Mouse (Mus musculus) hindbrain, embryonic 15.5 days (tissue): ENCODE data around the gene B630019K06Rik. TPM values are rescaled to one million over a fixed set of nuclear protein-coding genes. Genes with fewer than 3 reads are reported as not detected.

Experiments
- ATAC-seq: fragments of 200-750 bp; cut with Nextera tagmentation; 2 replicates; pipeline ENCODE4 v1.8.0; 2017; ENCODE audit warnings: low read depth, moderate number of reproducible peaks, moderate TSS enrichment; ENCODE audit not compliant: low FRiP score
- H3K27ac ChIP-seq: fragments of 300-500 bp; sonication (generic); replicated peaks from 2 replicates; pipeline ENCODE4 v1.5.1; 2015; ENCODE audit warnings: mild to moderate bottlenecking, inconsistent platforms
- H3K27me3 ChIP-seq: fragments of 300-500 bp; sonication (generic); 2 replicates; pipeline ENCODE4 v1.6.1; 2015; ENCODE audit warnings: control low read depth, inconsistent platforms
- H3K36me3 ChIP-seq: fragments of 300-500 bp; sonication (generic); 2 replicates; pipeline ENCODE4 v1.6.1; 2015; ENCODE audit warnings: control low read depth, inconsistent platforms
- H3K4me1 ChIP-seq: fragments of 300-500 bp; sonication (generic); replicated peaks from 2 replicates; pipeline ENCODE4 v1.6.1; 2015; ENCODE audit warnings: control low read depth, inconsistent platforms
- H3K4me2 ChIP-seq: fragments of 300-500 bp; sonication (generic); 2 replicates; pipeline ENCODE4 v1.6.1; 2015; ENCODE audit warnings: moderate library complexity, mild to moderate bottlenecking, inconsistent platforms
- H3K4me3 ChIP-seq: fragments of 300-500 bp; sonication (generic); 2 replicates; pipeline ENCODE4 v1.5.1; 2015; ENCODE audit warnings: mild to moderate bottlenecking, inconsistent platforms
- H3K9ac ChIP-seq: fragments of 300-500 bp; sonication (generic); 2 replicates; pipeline ENCODE4 v1.6.1; 2015; ENCODE audit warnings: inconsistent platforms
- H3K9me3 ChIP-seq: fragments of 300-500 bp; sonication (generic); 2 replicates; pipeline ENCODE4 v1.6.1; 2016; ENCODE audit warnings: control low read depth, inconsistent platforms
- WGBS: fragments of 180-500 bp; shearing (Covaris S2); methylation state at CpG from one replicate; pipeline ENCODE4 v1.1.7; 2015; 5-methylcytosine and 5-hydroxymethylcytosine counted together
- polyA plus RNA-seq: library from polyadenylated mRNA; unstranded; fragments of >200 nt; fragmentation: Nextera tagmentation; extraction: Ambion mirVana; gene quantifications from 2 replicates; pipeline ENCODE4 v1.2.1, GENCODE M21; 2015

B630019K06Rik gene
- polyA plus RNA-seq, 1 experiment from 2014 or later: 28.8 TPM

GRCm38 (mm10) chrX:8921813-8922607 lies 29.8 kb downstream of the B630019K06Rik start:
- no peak overlapping the region for H3K4me3 ChIP-seq
- no peaks in the 10 kb centered on the region for H3K9me3 ChIP-seq
- 54% methylated on average over 9 of the region's 9 CpGs for WGBS
- H3K27me3 ChIP-seq: no peaks in the 10 kb centered on the region
- no peak overlapping the region for H3K4me2 ChIP-seq
- H3K9ac ChIP-seq: no peak overlapping the region
- no peaks in the 10 kb centered on the region for H3K4me1 ChIP-seq
- ATAC-seq: peak; percentile 75
- no peaks in the 10 kb centered on the region for H3K36me3 ChIP-seq
- no peak overlapping the region for H3K27ac ChIP-seq

GRCm38 (mm10) chrX:8927308-8927707 lies 35.1 kb downstream of the B630019K06Rik start:
- Histone ChIP-seq H3K27me3 (no peaks in the 10 kb centered on the region), H3K4me3 (no peak overlapping the region), H3K4me2 (no peak overlapping the region), H3K27ac (no peak overlapping the region), H3K4me1 (0 out of 2 replicates have a peak, but pooled peaks cover 2% of the 10 kb centered on the region), H3K9me3 (no peaks in the 10 kb centered on the region), H3K36me3 (no peaks in the 10 kb centered on the region), H3K9ac (no peak overlapping the region)
- 35% methylated on average over 4 of the region's 4 CpGs for whole genome bisulfite sequencing
- no peak for ATAC-seq

- Histone ChIP-seq H3K27ac (no peak overlapping the region), H3K9ac (no peak overlapping the region), H3K4me3 (no peak overlapping the region), H3K36me3 (no peaks in the 10 kb centered on the region), H3K4me1 (no peaks in the 10 kb centered on the region), H3K9me3 (no peaks in the 10 kb centered on the region), H3K4me2 (no peak overlapping the region), H3K27me3 (no peaks in the 10 kb centered on the region)
- WGBS: 74% methylated on average over 8 of the region's 8 CpGs
- ATAC-seq: no peak
These were observed 51.9 kb downstream of the B630019K06Rik start for GRCm38 (mm10) chrX:8944041-8944440.

Other genes starting within 250 kb of the B630019K06Rik start
- not detected in 2 replicates for gene Ssxb8, start 201.5 kb upstream of the B630019K06Rik start, polyA plus RNA-seq
- gene Ssx9, start 143.9 kb upstream of the B630019K06Rik start, polyA plus RNA-seq: not detected in 2 replicates
- not detected in 2 replicates for gene Ssxb5, start 88.7 kb upstream of the B630019K06Rik start, polyA plus RNA-seq
- gene Gm6592, start 48.4 kb upstream of the B630019K06Rik start, polyA plus RNA-seq: not detected in 2 replicates
- not detected in 2 replicates for gene Gm5751, start 18.1 kb upstream of the B630019K06Rik start, polyA plus RNA-seq
- not detected in 2 replicates for gene Fthl17b, start 70.6 kb downstream of the B630019K06Rik start, polyA plus RNA-seq
- not detected in 2 replicates for gene Fthl17c, start 84.2 kb downstream of the B630019K06Rik start, polyA plus RNA-seq
- not detected in 2 replicates for gene Fthl17d, start 94.4 kb downstream of the B630019K06Rik start, polyA plus RNA-seq
- not detected in 2 replicates for gene Fthl17e, start 141.1 kb downstream of the B630019K06Rik start, polyA plus RNA-seq
- not detected in 2 replicates for gene Fthl17f, start 170.6 kb downstream of the B630019K06Rik start, polyA plus RNA-seq
- not detected in 2 replicates for gene 4930402K13Rik, start 212.2 kb downstream of the B630019K06Rik start, polyA plus RNA-seq